Mouse (Mus musculus) cerebellum, adult 2 months (tissue): ENCODE measurements at regions not wholly inside any gene's neighbourhood (a gene's known extent, or its start where the extent isn't known, plus 50 kb on each side); places are given as distances from the start of the nearest gene placed in this dataset.

Experiments used
- CTCF ChIP-seq: fragments of 200-500 bp; IDR thresholded peaks from 2 replicates; pipeline ENCODE4 v1.5.1; 2011; ENCODE audit warnings: low read depth, mild to moderate bottlenecking, control low read depth, low read length, moderate library complexity, borderline replicate concordance; ENCODE audit not compliant: insufficient read depth
- POLR2A ChIP-seq: fragments of 200-500 bp; IDR thresholded peaks from 2 replicates; pipeline ENCODE4 v1.6.1; 2011; ENCODE audit warnings: low read length, control low read depth, borderline replicate concordance; ENCODE audit not compliant: insufficient read depth

- no peak for TF ChIP-seq POLR2A
- no peak for TF ChIP-seq CTCF
Measured at GRCm38 (mm10) chr7:70917016-70917415, 434.3 kb downstream of the Gm10295 start.
